Mouse (Mus musculus) fat pad, adult 2 months (tissue): Measurements from ENCODE around the gene Ermap.

Experiments used
- DNase-seq: peaks from one replicate; pipeline ENCODE4 v3.0.0-alpha.2; 2011; ENCODE audit warnings: low read depth, low spot score; ENCODE audit errors: extremely low read depth

Ermap gene

GRCm38 (mm10) chr4:119188060-119188785 is 1.6 kb downstream of the Ermap start:
- no peak for DNase-seq

DNA sequence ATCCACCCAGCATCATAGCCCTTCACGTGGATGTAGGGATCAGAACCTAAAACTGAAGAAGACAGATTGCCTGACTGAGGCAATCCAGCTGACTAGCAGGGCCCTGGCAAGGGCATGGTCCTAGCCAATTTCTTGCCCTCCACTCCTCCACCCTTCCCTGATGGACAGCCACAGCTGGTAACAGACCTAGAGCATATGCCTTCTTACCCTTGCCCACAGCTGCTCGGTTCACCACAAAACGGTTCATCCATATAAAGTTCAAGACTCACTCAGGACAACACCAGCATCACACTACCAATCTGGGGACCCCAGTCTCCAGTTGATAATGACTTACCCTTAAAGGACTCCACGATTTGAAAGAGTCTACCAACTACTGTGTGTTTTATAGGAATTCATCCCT is 4.0 kb downstream of the Ermap start:
- no peak for DNase-seq

GRCm38 (mm10) chr4:119183525-119183924 is 6.3 kb downstream of the Ermap start:
- no peak for DNase-seq

DNA sequence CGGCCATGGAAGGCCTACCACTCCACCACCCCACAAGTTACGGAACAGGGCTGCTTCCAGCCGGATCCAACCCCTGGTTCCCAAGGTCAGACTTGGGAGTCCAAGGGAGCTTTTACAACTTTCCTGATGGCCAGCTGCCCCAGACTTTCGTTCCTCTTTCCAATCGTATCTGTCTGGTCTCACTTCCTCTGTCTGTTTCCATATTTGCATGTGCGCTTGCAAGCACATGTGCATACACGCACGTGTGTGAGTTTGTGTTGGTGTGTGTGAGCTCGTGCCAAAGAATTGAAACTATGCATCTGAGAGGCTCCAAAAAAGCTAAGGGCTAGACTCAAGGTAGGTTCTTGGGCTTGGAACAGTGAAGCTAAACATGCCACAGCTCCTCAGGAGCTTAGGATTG is 8.4 kb downstream of the Ermap start:
- DNase-seq = no peak

DNA sequence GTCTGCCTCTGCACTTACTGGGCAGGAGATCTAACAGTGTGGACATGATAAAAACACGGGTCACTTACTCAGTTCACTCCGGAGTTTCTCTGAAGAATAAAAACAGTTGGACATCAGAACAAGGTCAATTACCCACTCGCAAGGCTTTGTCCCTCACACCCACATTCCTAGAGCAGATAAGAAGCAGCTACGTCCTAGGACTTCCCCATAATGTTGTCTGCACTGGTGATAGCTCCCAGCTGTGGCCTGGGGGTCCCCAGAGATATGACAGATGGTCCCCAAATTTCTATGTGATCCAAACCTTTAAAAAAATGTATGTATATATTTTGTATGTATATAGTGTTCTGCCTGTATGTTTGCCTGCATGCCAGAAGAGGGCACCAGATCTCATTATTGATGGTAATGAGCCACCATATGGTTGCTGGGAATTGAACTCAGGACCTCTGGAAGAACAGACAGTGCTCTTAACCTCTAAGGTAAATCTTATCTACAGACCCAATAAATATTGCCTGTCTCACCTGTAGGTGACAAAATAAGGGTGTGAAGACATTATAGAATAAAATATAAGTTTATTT is 9.6 kb downstream of the Ermap start:
- DNase-seq = no peak

DNA sequence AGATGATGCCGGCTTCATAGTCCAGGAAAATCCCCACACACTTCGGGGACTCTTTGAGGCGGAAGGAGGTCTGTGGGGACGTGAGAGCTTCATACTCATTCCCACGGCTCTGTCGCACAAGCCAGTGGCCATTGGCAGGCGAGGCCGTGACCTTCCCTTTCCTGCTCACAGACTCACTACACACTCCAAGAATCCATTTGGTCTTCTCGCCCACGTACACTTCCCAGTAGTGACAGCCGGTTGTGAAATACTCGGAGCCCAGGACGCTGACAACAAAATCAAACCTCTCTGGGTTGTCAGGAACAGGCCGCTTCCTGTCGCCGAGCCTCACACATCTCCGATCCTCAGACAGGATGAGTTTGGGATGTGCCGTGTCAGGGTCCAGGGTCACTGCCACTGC is 11.5 kb downstream of the Ermap start:
- DNase-seq = no peak

GRCm38 (mm10) chr4:119177702-119178101 is 12.1 kb downstream of the Ermap start:
- DNase-seq = no peak

GRCm38 (mm10) chr4:119173851-119174453 is 15.9 kb downstream of the Ermap start, which contains the start of gene Zfp691:
Gene Zfp691, minus strand, starts transcription at chr4:119174195.
- peak; percentile 76 for DNase-seq

DNA sequence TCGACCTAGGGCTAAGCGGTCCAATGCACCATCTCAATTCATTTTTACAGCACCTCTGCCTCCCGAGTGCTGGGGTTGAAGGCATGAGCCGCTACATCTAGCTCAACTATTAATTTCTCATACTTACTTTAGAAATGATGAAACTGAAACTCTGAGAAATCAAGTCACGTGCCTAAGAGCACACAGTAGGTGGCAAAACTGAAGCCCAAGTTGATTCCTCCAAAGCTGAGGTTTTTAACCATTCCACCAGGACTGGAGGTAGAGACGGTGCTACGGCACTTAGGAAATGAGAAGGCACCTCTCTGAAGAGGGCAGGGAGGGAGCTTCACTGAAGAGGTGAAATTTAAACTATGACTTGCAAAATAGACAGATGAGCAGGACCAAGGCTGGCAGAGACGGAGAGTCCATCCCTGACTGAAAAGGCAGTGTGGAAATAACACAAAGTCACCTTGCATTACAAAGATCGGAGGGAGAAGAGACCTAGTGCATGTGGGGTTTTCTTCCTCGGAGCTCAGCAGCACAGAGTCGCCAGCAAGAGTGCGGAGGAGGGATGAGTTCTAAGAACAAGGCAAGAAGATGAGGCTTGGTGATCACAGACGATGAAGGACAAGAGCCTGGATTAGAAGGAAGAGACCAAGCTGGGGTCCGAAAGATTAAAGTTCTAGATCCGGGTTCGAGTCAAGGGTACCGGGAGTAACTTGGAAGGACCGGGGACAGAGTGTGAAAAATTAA is 16.7 kb downstream of the Ermap start:
- DNase-seq = no peak

GRCm38 (mm10) chr4:119167663-119168062 is 22.1 kb downstream of the Ermap start:
- peak; percentile 31 for DNase-seq

DNA sequence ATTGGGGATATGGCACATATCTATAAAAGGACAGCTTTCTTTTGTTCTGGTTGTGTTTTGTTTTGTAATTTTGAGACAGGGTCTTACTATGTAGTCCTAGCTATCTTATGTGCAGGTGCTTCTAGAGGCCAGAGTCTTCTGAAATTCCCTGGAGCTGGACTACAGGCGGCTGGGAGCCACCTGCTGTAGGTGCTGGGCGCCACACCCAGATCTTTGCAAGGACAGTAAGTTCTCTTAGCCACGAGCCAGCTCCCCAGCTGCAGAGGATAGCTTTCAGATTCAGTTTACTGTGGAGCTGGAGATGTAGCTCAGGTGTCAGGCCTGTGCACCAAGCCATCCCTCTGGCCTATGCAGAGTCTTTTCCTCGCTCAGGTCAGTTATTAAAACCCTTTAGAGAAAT is 22.7 kb downstream of the Ermap start:
- DNase-seq = no peak

DNA sequence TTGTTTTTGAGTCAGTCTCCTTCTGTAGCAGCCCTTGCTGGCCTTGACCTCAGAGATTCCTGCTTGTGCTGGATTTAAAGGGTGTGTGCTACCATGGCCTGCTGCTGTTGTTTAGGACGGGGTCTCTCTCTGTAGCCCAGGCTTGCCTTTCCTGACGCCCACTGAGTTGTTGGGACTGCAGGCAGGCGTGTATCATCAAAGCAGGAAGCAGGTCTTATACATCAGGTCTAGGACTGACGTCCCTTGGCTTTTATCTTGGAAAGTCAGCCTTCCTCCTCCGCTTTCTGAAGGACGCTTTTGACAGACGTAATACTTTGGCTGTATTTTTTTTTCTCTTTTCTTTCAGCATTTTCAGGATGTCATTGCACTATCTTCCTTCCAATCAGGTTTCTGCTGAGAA is 23.9 kb downstream of the Ermap start:
- no peak for DNase-seq

DNA sequence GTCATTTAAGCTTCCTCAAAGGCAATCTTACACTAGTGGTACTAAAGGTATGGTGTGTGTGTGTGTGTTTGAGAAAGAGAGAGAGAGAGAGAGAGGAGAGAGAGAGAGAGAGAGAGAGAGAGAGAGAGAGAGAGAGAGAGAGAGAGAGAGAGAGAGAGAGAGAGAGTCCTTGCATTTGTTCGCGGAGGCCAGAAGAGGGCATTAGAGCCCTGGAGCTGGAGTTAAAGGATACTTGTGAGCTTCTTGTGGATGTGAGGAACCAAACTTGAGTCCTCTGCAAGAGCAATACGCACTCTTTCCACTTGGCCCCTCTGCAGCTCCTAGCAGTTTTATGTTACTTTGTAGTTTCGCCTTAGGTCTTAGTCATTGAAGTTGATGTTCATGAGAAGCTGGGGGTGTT is 26.8 kb downstream of the Ermap start:
- no peak for DNase-seq

GRCm38 (mm10) chr4:119161358-119161757 is 28.5 kb downstream of the Ermap start:
- DNase-seq = no peak

DNA sequence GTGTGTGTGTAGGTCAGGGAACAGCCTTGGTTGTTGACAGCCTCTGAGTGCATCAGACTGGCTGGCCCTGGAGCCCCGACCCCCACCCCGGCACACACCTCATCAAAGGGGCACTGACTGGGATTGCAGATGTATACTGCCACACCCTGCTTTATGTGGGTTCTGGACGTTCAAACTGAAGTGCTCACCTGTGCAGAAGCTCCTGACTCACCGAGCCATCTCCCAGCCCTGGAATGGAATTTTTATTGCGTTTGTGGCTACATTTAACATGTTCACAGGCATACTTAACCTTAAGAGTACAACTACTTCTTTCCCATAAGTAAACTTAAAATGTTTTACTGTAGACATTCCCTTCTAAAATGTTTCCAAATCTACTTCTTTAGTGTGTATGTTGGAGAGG is 31.9 kb downstream of the Ermap start:
- DNase-seq = no peak

DNA sequence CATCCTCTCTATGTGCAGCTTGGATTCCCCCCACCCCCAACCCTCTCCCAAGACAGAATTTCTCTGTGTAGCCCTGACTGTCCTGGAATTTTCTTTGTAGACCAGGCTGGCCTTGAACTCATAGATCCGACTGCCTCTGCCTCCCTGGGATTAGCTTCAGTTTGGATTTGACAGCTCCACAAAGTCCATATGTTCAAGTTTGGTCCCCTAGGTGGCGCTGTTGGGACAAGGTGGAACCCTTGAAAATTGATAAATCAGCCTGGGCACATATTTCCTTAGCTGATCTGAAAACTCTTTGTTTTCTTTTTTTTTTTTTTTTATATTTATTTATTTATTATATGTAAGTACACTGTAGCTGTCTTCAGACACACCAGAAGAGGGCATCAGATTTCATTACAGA is 32.6 kb downstream of the Ermap start:
- no peak for DNase-seq

- no peak for DNase-seq
These were observed 41.1 kb downstream of the Ermap start for GRCm38 (mm10) chr4:119148741-119149140.

- no peak for DNase-seq
These were observed 42.5 kb downstream of the Ermap start for GRCm38 (mm10) chr4:119147347-119147746.

DNA sequence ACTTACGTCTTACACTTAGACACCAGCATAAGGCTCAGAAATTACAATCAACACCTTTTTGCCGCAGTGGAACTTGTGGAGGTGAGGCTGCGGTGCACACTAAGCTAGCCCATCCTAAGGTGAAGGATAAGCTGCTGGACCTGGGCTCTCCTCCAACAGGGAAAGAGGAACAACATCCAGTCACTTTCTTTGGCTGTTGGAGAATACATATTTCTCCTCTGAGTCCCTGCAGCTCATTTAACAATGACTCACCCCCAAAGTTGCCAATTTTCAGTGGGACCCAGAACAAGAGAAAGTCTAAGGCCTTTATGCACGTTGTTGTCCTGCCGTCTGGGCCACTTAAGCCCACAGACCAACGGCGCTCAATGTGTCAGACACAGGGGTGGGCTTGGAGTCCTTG is 43.0 kb downstream of the Ermap start:
- no peak for DNase-seq

DNA sequence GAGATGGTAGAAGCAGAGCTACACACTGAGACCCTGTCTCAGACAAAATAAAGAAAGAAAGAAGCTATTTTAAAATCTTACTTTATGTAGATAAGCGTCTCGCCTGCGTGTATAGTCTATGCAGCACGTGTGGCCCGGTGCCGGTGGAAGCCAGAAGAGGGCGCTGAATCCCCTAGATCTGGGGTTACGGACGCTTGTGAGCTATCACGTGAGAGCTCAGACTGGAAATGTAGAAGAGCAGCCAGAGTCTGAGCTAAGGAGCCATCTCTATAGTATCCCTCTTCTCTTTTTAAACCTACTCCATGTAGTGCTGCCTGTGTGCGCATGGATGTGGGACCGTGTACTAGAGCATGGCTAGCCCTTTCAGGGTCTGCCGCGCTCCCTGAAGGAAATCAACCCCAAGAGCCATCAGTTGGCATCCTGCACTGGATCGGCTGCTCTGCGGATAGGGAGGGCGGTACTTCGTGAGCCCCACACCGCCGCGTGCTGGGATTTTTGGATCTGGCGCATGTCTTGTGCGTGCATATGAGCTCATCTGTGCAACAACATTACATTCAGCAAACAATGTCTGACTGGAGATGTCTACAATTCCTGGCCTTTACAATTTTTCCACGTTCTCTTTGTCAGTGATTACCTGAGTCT is 47.5 kb downstream of the Ermap start:
- no peak for DNase-seq

- no peak for DNase-seq
These were observed 48.6 kb downstream of the Ermap start for GRCm38 (mm10) chr4:119141191-119141590.
